Mouse (Mus musculus): ENCODE measurements around the gene Olfr1320. TPM values are rescaled to one million over a fixed set of nuclear protein-coding genes. Genes with fewer than 3 reads are reported as not detected.

Gene Olfr1320
- not detected in 2 replicates for polyA plus RNA-seq (2015; fragmentation: Nextera tagmentation; extraction: Ambion mirVana)

DNA sequence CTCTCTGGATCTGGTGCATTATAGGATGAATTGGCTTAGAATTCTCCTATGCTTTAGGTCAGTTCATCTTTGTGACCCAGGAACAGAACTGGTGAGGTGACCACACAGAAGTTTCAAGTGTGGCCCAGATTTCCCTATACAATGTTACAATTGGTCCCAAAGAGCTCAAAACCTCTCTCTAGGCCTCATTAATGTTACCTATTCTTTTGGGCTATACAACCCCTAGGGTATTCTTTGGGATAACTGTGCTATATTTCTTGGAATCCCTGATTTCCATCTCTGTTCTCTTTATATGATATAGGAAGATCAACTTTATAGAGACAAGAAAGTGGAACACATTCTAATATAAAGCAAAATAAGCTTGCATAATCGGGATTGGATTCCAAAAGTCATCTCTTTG, at the start of gene Olfr1320:
Gene Olfr1320, plus strand, starts transcription at position 301 of the 400 bp plus-strand sequence.

Other genes starting within 250 kb of the Olfr1320 start
- gene Arhgap36, start 208.4 kb upstream of the Olfr1320 start, polyA plus RNA-seq (2015; fragmentation: Nextera tagmentation; extraction: Ambion mirVana) = 0.05 TPM in 1 of 2 replicates, not detected in the other
- not detected in 2 replicates for gene Olfr1321, start 62.7 kb downstream of the Olfr1320 start, polyA plus RNA-seq (2015; fragmentation: Nextera tagmentation; extraction: Ambion mirVana)
- 0.29 and 0.34 TPM in 2 replicates for gene Igsf1, start 125.4 kb downstream of the Olfr1320 start, polyA plus RNA-seq (2015; fragmentation: Nextera tagmentation; extraction: Ambion mirVana)
- gene Olfr1322, start 219.2 kb downstream of the Olfr1320 start, polyA plus RNA-seq (2015; fragmentation: Nextera tagmentation; extraction: Ambion mirVana) = not detected in 2 replicates

All from spleen, postnatal 0 days (tissue).